Mouse (Mus musculus) left cerebral cortex, adult 11 months (tissue): Measurements from ENCODE around the gene Gm18596.
"Not testable (repeated sequence)": the region's sequence is repeated elsewhere in the genome, so short reads cannot be mapped to it uniquely, and the experiment has no call there.

ENCODE experiments used
- DNase-seq: peaks from one replicate; pipeline ENCODE4 v3.0.0; 2022; ENCODE audit warnings: low spot score

The Gm18596 gene

GRCm38 (mm10) chr10:77711157-77711556, 31.3 kb downstream of the Gm18596 start, which contains the start of gene Gm10024:
TSS of gene Gm10024 (plus strand) at chr10:77711457.
- DNase-seq = not testable (repeated sequence)

GRCm38 (mm10) chr10:77709831-77710230, 32.6 kb downstream of the Gm18596 start:
- no peak for DNase-seq

- no peak for DNase-seq
These were observed 36.1 kb downstream of the Gm18596 start, which contains the start of gene Gm10272 for GRCm38 (mm10) chr10:77706326-77706725. TSS of gene Gm10272 (plus strand) at chr10:77706626.

GRCm38 (mm10) chr10:77697133-77697532, 45.3 kb downstream of the Gm18596 start, which contains the start of gene Gm9508:
TSS of gene Gm9508 (minus strand) at chr10:77697233.
- DNase-seq = no peak
